Mouse (Mus musculus) liver, postnatal 0 days (tissue): ENCODE results near the gene Pde4c.

ENCODE experiments used
- CTCF ChIP-seq: sonication (generic); IDR thresholded peaks from 2 replicates; pipeline ENCODE4 v1.5.1; 2016; ENCODE audit warnings: antibody characterized with exemption, low read depth
- EP300 ChIP-seq: IDR thresholded peaks from 2 replicates; pipeline ENCODE4 v1.6.1; 2016; ENCODE audit warnings: antibody characterized with exemption, low read depth, mild to moderate bottlenecking

DNA sequence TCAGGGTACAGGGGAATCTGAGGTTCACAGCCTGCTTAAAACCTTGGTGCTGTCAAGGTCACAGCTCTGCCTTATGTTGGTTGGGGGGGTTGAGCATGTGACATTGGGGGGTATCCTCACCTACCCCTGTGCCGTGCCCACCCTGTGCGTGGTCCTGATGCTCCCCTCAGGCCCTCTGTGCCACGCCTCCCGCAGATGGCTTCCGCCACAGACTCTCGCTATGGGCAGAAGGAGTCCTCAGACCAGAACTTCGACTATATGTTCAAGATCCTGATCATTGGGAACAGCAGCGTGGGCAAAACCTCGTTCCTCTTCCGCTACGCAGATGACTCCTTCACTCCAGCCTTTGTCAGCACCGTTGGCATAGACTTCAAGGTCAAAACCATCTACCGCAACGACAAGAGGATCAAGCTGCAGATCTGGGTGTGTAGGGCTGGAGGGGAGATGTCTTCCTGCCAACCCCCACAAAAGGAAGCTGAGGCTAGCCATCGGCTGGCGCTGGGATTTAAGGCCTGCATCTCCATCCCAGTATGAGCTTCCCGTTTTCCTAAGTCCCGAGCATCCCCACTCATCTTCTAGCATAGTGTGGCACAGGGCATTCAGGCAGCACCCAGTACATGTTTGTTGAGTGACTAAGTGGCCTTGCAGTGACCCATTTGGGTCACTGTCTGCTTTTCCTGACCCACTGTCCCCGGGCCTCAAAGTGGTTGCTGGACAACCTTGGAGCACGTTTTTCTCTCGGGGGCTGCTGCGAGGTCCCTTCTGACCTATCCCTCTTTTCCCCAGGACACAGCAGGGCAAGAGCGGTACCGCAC, 32.3 kb downstream of the Pde4c start:
- TF ChIP-seq CTCF (no peak), EP300 (no peak)
